Mouse (Mus musculus) ES-E14 (cell line): ENCODE data around the gene Mrpl24.

Source experiments
- HCFC1 ChIP-seq: IDR thresholded peaks from 2 replicates; pipeline ENCODE4 v1.6.1; 2012; ENCODE audit warnings: low read length, inconsistent platforms, borderline replicate concordance; ENCODE audit not compliant: insufficient read depth
- MAFK ChIP-seq: IDR thresholded peaks from 2 replicates; pipeline ENCODE4 v1.6.1; 2014; ENCODE audit warnings: mild to moderate bottlenecking, low read depth, low read length, inconsistent platforms; ENCODE audit not compliant: insufficient read depth
- ZC3H11A ChIP-seq: IDR thresholded peaks from 2 replicates; pipeline ENCODE4 v1.6.1; 2012; ENCODE audit warnings: low read depth, mild to moderate bottlenecking, inconsistent platforms, low read length, borderline replicate concordance

DNA sequence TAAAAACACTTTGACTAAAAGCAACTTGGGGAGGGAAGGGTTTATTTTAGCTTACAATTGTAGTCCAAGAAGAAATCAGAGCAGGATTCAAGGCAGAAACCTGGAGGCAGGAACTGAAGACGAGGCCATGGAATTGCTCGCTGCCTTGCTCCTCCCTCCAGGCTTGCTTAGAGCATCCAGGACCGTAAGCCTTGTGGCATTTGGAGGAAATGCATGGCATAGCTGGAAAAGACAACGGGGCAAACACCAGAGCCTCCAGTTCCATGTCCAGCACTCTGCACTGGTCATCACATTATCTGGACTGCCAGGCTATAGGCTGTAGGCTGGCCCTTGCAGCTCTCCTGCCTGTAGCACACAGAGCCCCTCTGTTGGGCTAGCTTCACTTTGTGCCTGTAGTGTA lies 15.2 kb downstream of the Mrpl24 start:
- TF ChIP-seq HCFC1 (no peak), ZC3H11A (no peak), MAFK (no peak)
